Mouse (Mus musculus) heart, postnatal 0 days (tissue): Measurements from ENCODE around the gene Baiap2l2.

Experiments
- CTCF ChIP-seq: IDR thresholded peaks from 2 replicates; pipeline ENCODE4 v1.5.1; 2016; ENCODE audit warnings: antibody characterized with exemption, control low read depth, low read depth
- EP300 ChIP-seq: IDR thresholded peaks from 2 replicates; pipeline ENCODE4 v1.6.1; 2016; ENCODE audit warnings: antibody characterized with exemption, low read depth

- TF ChIP-seq EP300 = no peak
- no peak for TF ChIP-seq CTCF
Observed at GRCm38 (mm10) chr15:79299563-79300155, 14.3 kb upstream of the Baiap2l2 start.
